Mouse (Mus musculus): ENCODE results near the gene Yif1b. TPM values are rescaled to one million over a fixed set of nuclear protein-coding genes. Genes with fewer than 3 reads are reported as not detected.
"Not testable (repeated sequence)": the region's sequence is repeated elsewhere in the genome, so short reads cannot be mapped to it uniquely, and the experiment has no call there.

Yif1b gene
- polyA plus RNA-seq (2015; fragmentation: Nextera tagmentation; extraction: Ambion mirVana) = 126 and 136 TPM in 2 replicates

DNA sequence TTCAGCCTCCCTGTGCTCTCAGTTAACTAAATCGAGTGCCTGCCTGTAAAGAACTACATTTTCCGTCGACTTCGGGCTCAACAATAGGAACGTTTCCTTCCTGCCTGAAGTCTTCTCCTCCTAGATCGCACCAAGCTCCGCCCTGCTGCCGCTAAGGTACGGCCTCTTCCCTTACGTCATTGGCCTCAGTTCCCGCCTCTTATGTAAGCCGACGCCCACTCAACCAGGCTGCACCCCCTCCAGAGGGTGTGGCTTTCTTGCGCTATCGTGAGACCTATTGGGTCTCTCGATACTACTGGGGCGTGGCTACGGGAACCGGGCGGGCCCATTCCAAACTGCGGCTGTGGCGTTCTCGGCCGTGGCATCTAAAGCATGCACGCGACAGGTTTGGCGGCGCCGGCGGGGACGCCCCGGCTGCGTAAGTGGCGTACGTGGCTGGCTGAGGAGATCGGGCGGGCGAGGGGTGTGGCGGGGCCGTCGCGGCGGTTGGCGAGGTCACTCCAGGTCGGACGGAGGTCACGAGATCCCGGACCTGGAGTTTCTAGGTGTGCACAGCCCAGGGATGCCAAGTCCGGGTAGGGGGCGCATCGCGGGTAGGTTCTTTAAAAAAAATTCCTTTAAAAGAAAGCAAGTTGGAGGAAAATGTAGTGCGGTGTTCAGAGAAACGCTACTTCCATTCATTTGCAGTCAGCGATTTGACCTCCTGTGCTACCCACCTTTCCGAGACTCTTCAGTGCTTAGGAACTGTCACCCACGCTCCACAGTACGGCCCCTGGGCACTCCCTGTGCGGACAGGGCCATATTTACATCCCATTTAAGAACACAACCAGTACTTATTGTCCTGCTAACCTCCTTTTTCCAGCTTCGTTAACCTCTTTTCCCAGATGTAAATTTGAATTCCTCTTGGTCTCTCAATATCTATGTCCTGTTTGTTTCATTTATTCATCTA is at the start of gene Yif1b:
Gene Yif1b, plus strand, starts transcription at position 311 of the 949 bp plus-strand sequence.
- H3K4me2 ChIP-seq (ENCODE audit: low read depth, low read length) = peak within 1 kb of the TSS; percentile 67
- peak within 1 kb of the TSS; percentile 71 for H3K4me3 ChIP-seq (ENCODE audit: low read length)
- H3K9ac ChIP-seq (ENCODE audit: low read length) = peak within 1 kb of the TSS; percentile 78
- peak; percentile 98 for ATAC-seq (ENCODE audit: low read depth)
- H3K9me3 ChIP-seq (ENCODE audit: control insufficient read depth, low read length) = no peaks in the 10 kb centered on the region
- peaks cover 18% of the 10 kb centered on the region; the same call in 1 of the 2 replicates for H3K4me1 ChIP-seq (replicated peaks; ENCODE audit: control insufficient read depth, insufficient read depth, low read length)
- H3K27ac ChIP-seq (ENCODE audit: low read length) = peak within 1 kb of the TSS; percentile 97
- H3K27me3 ChIP-seq (ENCODE audit: control insufficient read depth, insufficient read depth, low read depth, low read length) = no peaks in the 10 kb centered on the region
- H3K36me3 ChIP-seq (ENCODE audit: control insufficient read depth, insufficient read depth, low read length) = no peaks in the 10 kb centered on the region
- WGBS = under 1% methylated on average over 58 of the region's 60 CpGs

DNA sequence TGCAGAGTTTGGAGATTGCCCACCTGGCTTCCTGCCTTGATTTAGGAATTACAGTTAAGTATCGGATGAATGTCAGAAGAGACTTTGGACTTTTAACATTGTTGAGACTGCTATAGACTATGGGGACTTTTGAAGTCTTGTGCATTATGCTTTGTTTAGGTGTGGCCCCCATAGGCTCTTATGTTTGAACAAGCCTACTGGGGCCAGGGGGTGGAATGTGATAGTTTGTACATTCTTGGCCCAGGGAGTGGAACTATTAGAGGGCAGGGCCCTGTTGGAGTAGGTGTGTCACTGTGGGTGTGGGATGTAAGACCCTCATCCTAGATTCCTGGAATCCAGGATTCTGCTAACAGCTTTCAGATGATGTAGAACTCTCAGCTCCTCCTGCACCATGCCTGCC is 43.9 kb upstream of the Yif1b start:
- H3K9ac ChIP-seq (ENCODE audit: low read length); H3K27ac ChIP-seq (ENCODE audit: low read length); ATAC-seq (ENCODE audit: low read depth); H3K27me3 ChIP-seq (ENCODE audit: control insufficient read depth, insufficient read depth, low read depth, low read length); H3K4me3 ChIP-seq (ENCODE audit: low read length); H3K4me2 ChIP-seq (ENCODE audit: low read depth, low read length); H3K4me1 ChIP-seq (replicated peaks; ENCODE audit: control insufficient read depth, insufficient read depth, low read length); H3K9me3 ChIP-seq (ENCODE audit: control insufficient read depth, low read length); H3K36me3 ChIP-seq (ENCODE audit: control insufficient read depth, insufficient read depth, low read length): not testable (repeated sequence)
- 82% methylated on average over 1 of the region's 1 CpGs for WGBS

DNA sequence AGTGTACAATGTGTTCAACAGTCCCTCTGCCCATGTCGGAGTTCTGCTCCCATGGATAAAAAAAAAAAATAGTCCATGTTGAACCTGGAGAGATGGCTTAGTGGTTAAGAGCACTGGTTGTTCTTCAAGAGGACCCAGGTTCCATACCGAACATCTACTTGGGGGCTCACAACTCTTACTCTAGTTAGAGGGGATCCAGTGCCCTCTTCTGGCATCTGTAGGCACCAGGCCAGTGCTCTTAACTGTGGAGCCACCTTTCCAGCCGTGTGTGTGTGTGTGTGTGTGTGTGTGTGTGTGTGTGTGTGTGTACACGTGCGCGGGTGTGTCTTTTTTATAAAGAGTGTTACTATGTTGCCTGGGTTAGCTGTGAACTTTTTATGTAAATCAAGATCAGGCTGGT is 35.6 kb upstream of the Yif1b start:
- Histone ChIP-seq H3K9me3 (ENCODE audit: control insufficient read depth, low read length) (no peaks in the 10 kb centered on the region), H3K9ac (ENCODE audit: low read length) (no peak overlapping the region), H3K4me1 (replicated peaks; ENCODE audit: control insufficient read depth, insufficient read depth, low read length) (no peaks in the 10 kb centered on the region), H3K4me2 (ENCODE audit: low read depth, low read length) (no peak overlapping the region), H3K36me3 (ENCODE audit: control insufficient read depth, insufficient read depth, low read length) (no peaks in the 10 kb centered on the region), H3K4me3 (ENCODE audit: low read length) (no peak overlapping the region), H3K27me3 (ENCODE audit: control insufficient read depth, insufficient read depth, low read depth, low read length) (no peaks in the 10 kb centered on the region), H3K27ac (ENCODE audit: low read length) (no peak overlapping the region)
- 69% methylated on average over 6 of the region's 6 CpGs for WGBS
- ATAC-seq (ENCODE audit: low read depth) = no peak

DNA sequence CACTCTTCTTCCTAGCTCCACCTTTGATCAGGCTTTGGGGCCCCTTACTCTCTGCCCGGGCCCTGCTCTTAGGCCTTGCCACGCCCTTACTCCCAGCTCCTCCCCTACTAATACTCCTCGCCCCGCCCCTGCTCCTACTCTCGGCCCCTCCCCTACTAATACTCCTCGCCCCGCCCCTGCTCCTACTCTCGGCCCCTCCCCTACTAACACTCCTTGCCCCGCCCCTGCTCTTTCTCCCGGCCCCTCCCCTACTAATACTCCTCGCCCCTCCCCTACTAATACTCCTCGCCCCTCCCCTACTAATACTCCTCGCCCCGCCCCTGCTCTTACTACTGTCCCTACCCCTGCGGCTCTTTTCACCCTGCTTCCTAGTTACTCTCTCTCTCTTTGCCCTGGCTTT is 27.1 kb upstream of the Yif1b start:
- 18% methylated on average over 15 of the region's 15 CpGs for WGBS
- H3K4me1 ChIP-seq (replicated peaks; ENCODE audit: control insufficient read depth, insufficient read depth, low read length); H3K9me3 ChIP-seq (ENCODE audit: control insufficient read depth, low read length); H3K36me3 ChIP-seq (ENCODE audit: control insufficient read depth, insufficient read depth, low read length); H3K27me3 ChIP-seq (ENCODE audit: control insufficient read depth, insufficient read depth, low read depth, low read length): not testable (repeated sequence)
- peak overlapping the region; percentile 48 for H3K4me3 ChIP-seq (ENCODE audit: low read length)
- H3K4me2 ChIP-seq (ENCODE audit: low read depth, low read length) = peak overlapping the region; percentile 57
- H3K9ac ChIP-seq (ENCODE audit: low read length) = peak overlapping the region; percentile 42
- peak overlapping the region; percentile 94 for H3K27ac ChIP-seq (ENCODE audit: low read length)
- ATAC-seq (ENCODE audit: low read depth) = peak; percentile 49

DNA sequence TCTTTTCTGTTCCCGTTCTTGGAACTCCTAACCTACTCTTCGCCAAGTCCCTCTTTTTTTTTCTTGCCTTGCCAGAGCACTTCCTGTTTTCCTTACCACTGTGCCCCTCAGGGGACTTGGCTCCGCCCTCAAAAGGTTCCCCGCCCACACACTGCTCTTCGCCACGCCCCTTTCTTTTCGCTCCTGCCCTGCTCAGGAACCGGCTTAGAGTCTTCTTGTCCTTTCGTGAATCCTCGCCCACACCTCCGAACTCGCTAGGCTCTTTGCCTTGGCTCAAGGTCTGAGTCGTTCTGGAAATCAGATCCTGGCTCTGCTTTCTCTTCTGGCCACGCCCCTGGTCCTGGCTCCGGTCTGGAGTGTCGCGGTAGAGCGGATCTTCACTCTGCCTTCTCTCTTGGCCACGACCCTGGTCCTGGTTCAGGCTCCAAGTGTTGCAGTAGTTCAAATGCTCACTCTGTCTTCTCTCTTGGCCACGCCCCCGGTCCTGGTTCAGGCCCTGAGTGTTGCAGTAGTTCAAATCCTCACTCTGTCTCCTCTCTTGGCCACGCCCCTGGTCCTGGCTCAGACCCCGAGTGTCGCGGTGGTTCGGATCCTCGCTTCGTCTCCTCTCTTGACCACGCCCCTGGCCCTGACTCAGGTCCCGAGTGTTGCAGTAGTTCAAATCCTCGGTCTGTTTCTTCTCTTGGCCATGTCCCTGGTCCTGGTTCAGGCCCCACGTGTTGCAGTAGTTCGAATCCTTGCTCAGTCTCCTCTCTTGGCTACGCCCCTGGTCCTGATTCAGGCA is 26.5 kb upstream of the Yif1b start:
- Histone ChIP-seq H3K4me1 (replicated peaks; ENCODE audit: control insufficient read depth, insufficient read depth, low read length) (peaks cover 3% of the 10 kb centered on the region), H3K27me3 (ENCODE audit: control insufficient read depth, insufficient read depth, low read depth, low read length) (no peaks in the 10 kb centered on the region), H3K4me3 (ENCODE audit: low read length) (peak overlapping the region; percentile 48), H3K4me2 (ENCODE audit: low read depth, low read length) (peak overlapping the region; percentile 57), H3K36me3 (ENCODE audit: control insufficient read depth, insufficient read depth, low read length) (no peaks in the 10 kb centered on the region), H3K27ac (ENCODE audit: low read length) (peak overlapping the region; percentile 94), H3K9me3 (ENCODE audit: control insufficient read depth, low read length) (0 out of 2 replicates have a peak, but pooled peaks cover 3% of the 10 kb centered on the region), H3K9ac (ENCODE audit: low read length) (peak overlapping the region; percentile 42)
- WGBS = 6% methylated on average over 34 of the region's 34 CpGs
- peak; percentile 90 for ATAC-seq (ENCODE audit: low read depth)

DNA sequence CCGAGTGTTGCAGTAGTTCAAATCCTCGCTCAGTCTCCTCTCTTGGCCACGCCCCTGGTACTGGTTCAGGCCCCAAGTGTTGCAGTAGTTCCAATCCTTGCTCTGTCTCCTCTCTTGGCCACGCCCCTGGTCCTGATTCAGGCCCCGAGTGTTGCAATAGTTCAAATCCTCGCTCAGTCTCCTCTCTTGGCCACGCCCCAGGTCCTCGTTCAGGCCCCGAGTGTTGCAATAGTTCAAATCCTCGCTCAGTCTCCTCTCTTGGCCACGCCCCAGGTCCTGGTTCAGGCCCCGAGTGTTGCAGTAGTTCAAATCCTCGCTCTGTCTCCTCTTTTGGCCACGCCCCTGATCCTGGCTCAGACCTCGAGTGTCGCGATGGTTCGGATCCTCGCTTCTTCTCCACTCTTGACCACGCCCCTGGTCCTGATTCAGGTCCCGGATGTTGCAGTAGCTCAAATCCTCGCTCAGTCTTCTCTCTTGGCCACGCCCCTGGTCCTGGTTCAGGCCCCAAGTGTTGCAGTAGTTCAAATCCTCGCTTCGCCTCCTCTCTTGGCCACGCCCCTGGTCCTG is 25.8 kb upstream of the Yif1b start:
- 22% methylated on average over 26 of the region's 26 CpGs for WGBS
- 0 out of 2 replicates have a peak, but pooled peaks cover 3% of the 10 kb centered on the region for H3K9me3 ChIP-seq (ENCODE audit: control insufficient read depth, low read length)
- peak overlapping the region; percentile 94 for H3K27ac ChIP-seq (ENCODE audit: low read length)
- ATAC-seq (ENCODE audit: low read depth) = no peak
- peaks cover 3% of the 10 kb centered on the region for H3K4me1 ChIP-seq (replicated peaks; ENCODE audit: control insufficient read depth, insufficient read depth, low read length)
- peak overlapping the region; percentile 57 for H3K4me2 ChIP-seq (ENCODE audit: low read depth, low read length)
- peak overlapping the region; percentile 48 for H3K4me3 ChIP-seq (ENCODE audit: low read length)
- no peak overlapping the region; the same call in 1 of the 2 replicates for H3K9ac ChIP-seq (ENCODE audit: low read length)
- H3K36me3 ChIP-seq (ENCODE audit: control insufficient read depth, insufficient read depth, low read length) = no peaks in the 10 kb centered on the region
- no peaks in the 10 kb centered on the region for H3K27me3 ChIP-seq (ENCODE audit: control insufficient read depth, insufficient read depth, low read depth, low read length)

DNA sequence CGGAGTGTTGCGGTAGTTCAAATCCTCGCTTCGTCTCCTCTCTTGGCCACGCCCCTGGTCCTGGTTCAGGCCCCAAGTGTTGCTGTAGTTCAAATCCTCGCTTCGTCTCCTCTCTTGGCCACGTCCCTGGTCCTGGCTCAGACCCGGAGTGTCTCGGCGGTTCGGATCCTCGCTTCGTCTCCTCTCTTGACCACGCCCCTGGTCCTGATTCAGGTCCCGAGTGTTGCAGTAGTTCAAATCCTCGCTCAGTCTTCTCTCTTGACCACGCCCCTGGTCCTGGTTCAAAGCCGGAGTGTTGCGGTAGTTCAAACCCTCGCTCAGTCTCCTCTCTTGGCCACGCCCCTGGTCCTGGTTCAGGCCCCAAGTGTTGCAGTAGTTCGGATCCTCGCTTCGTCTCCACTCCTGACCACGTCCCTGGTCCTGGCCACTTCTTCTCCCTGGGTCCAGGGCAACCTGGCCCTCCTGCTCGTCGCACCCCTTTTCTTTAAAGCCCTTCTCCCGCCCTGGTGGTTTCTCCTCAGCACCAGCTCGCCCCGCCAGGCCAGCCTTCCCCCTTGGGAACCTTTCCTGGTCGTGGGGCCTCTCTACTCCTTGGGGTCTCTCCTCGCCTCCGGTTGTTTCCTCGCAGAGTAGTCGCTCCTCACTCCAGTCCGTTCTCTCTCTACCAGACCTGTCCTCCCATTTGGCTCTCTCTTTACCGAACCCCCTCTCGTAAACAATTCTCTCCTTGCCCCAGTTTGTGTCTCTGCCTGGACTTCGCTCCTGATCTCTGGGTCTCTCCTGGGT is 25.2 kb upstream of the Yif1b start:
- not testable (repeated sequence) for H3K36me3 ChIP-seq (ENCODE audit: control insufficient read depth, insufficient read depth, low read length)

DNA sequence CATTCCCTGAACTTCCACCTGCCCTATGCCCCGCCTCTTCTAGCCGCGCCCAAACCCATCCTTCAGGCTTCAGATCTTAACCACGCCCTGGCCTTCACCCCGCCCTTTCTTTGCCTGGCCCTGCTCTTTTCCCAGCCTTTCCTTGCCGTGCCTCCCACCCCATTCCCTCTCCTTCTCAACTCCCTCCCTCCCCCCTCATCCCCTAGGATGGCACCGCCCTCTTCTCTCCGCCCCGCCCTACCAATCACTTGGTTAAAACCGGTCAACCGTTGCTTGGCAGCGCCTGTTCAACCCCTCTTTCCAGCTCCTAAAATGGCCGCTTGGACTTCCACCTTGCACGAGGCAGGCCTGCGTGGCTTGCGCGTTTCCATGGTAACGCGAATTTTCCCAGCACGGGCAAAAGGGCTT is 24.4 kb upstream of the Yif1b start, which contains the start of gene Catsperg1:
Gene Catsperg1, minus strand, starts transcription at position 361 of the 408 bp plus-strand sequence.
- no peak within 1 kb of the TSS; the same call in 1 of the 2 replicates for H3K4me3 ChIP-seq (ENCODE audit: low read length)
- peak; percentile 63 for ATAC-seq (ENCODE audit: low read depth)
- H3K36me3 ChIP-seq (ENCODE audit: control insufficient read depth, insufficient read depth, low read length) = no peaks in the 10 kb centered on the region

More for the DNA sequence above, 25.2 kb upstream of the Yif1b start:
- not testable (repeated sequence) for ATAC-seq (ENCODE audit: low read depth); H3K4me1 ChIP-seq (replicated peaks; ENCODE audit: control insufficient read depth, insufficient read depth, low read length); H3K27ac ChIP-seq (ENCODE audit: low read length); H3K4me3 ChIP-seq (ENCODE audit: low read length); H3K9ac ChIP-seq (ENCODE audit: low read length); H3K27me3 ChIP-seq (ENCODE audit: control insufficient read depth, insufficient read depth, low read depth, low read length); H3K9me3 ChIP-seq (ENCODE audit: control insufficient read depth, low read length)
- WGBS = 22% methylated on average over 40 of the region's 40 CpGs
- H3K4me2 ChIP-seq (ENCODE audit: low read depth, low read length) = peak overlapping the region; percentile 27

More for the DNA sequence above, 24.4 kb upstream of the Yif1b start, which contains the start of gene Catsperg1:
- Histone ChIP-seq H3K9me3 (ENCODE audit: control insufficient read depth, low read length) (0 out of 2 replicates have a peak, but pooled peaks cover 3% of the 10 kb centered on the region), H3K27me3 (ENCODE audit: control insufficient read depth, insufficient read depth, low read depth, low read length) (no peaks in the 10 kb centered on the region), H3K27ac (ENCODE audit: low read length) (peak within 1 kb of the TSS; percentile 52), H3K4me2 (ENCODE audit: low read depth, low read length) (peak within 1 kb of the TSS; percentile 27), H3K4me1 (replicated peaks; ENCODE audit: control insufficient read depth, insufficient read depth, low read length) (peaks cover 3% of the 10 kb centered on the region), H3K9ac (ENCODE audit: low read length) (no peak within 1 kb of the TSS)
- 6% methylated on average over 20 of the region's 20 CpGs for WGBS

Measured in lung, embryonic 16.5 days (tissue).